Mouse (Mus musculus) CH12F3 (cell line): ENCODE measurements around the gene Eif3l.

Experiments
- in situ Hi-C: fragments of 300-500 bp; cut with MboI; formaldehyde crosslinking; loops from 2 replicates; pipeline ENCODE4 v1.14.3; 2020; ENCODE audit warnings: low sequenced_read_pairs

The Eif3l gene

GRCm38 (mm10) chr15:79092284-79092683, 17.3 kb downstream of the Eif3l start:
- in situ Hi-C loops, result no loop called here

- in situ Hi-C loops, result no loop called here
Observed at GRCm38 (mm10) chr15:79093083-79093839, 18.3 kb downstream of the Eif3l start.

- in situ Hi-C loops, result no loop called here
Observed at GRCm38 (mm10) chr15:79095483-79095882, 20.5 kb downstream of the Eif3l start.

- in situ Hi-C loops, result no loop called here
Observed at GRCm38 (mm10) chr15:79096556-79096955, 21.6 kb downstream of the Eif3l start.

- in situ Hi-C loops, result no loop called here
Observed at GRCm38 (mm10) chr15:79097135-79097534, 22.2 kb downstream of the Eif3l start.

GRCm38 (mm10) chr15:79097611-79098025, 22.6 kb downstream of the Eif3l start:
- in situ Hi-C loops, result no loop called here

GRCm38 (mm10) chr15:79098220-79098619, 23.2 kb downstream of the Eif3l start:
- in situ Hi-C loops, result no loop called here

GRCm38 (mm10) chr15:79098868-79099267, 23.9 kb downstream of the Eif3l start:
- in situ Hi-C loops, result no loop called here

- in situ Hi-C loops, result no loop called here
Observed at GRCm38 (mm10) chr15:79099456-79099855, 24.5 kb downstream of the Eif3l start.

- in situ Hi-C loops, result no loop called here
Observed at GRCm38 (mm10) chr15:79100391-79100790, 25.4 kb downstream of the Eif3l start.

GRCm38 (mm10) chr15:79101531-79101930, 26.6 kb downstream of the Eif3l start:
- in situ Hi-C loops, result no loop called here

GRCm38 (mm10) chr15:79103264-79103663, 28.3 kb downstream of the Eif3l start:
- in situ Hi-C loops, result no loop called here

GRCm38 (mm10) chr15:79105804-79106203, 30.8 kb downstream of the Eif3l start:
- in situ Hi-C loops, result no loop called here

GRCm38 (mm10) chr15:79107966-79108365, 33.0 kb downstream of the Eif3l start:
- in situ Hi-C loops, result no loop called here

- in situ Hi-C loops, result no loop called here
Observed at GRCm38 (mm10) chr15:79108421-79109320, 33.7 kb downstream of the Eif3l start, which contains the start of gene Micall1. Gene Micall1 (plus strand): TSS chr15:79108898.

GRCm38 (mm10) chr15:79109321-79109934, 34.4 kb downstream of the Eif3l start:
- in situ Hi-C loops, result no loop called here

GRCm38 (mm10) chr15:79110031-79110430, 35.1 kb downstream of the Eif3l start:
- in situ Hi-C loops, result no loop called here

- in situ Hi-C loops, result no loop called here
Observed at GRCm38 (mm10) chr15:79110528-79110927, 35.5 kb downstream of the Eif3l start.

GRCm38 (mm10) chr15:79111774-79112173, 36.8 kb downstream of the Eif3l start:
- in situ Hi-C loops, result no loop called here

- in situ Hi-C loops, result no loop called here
Observed at GRCm38 (mm10) chr15:79115276-79115675, 40.3 kb downstream of the Eif3l start.

GRCm38 (mm10) chr15:79119491-79119890, 44.5 kb downstream of the Eif3l start:
- in situ Hi-C loops, result no loop called here
